Mouse (Mus musculus): Measurements from ENCODE around the gene Lipc.

GRCm38 (mm10) chr9:70930641-70931020 is 21.4 kb downstream of the Lipc start:
- TF ChIP-seq USF1 (IDR thresholded peaks at IDR 0.05; ENCODE audit: low read depth) (no peak), POLR2A (IDR thresholded peaks at IDR 0.05; ENCODE audit: insufficient read length, low read depth) (no peak), MYOD1 (IDR thresholded peaks at IDR 0.05; ENCODE audit: control insufficient read depth in 1 of 3, insufficient read length in 2 of 3, low read depth in 2 of 3) (no peak)

All from myocyte (in vitro differentiated cells).